Mouse (Mus musculus): ENCODE measurements at regions not wholly inside any gene's neighbourhood (a gene's known extent, or its start where the extent isn't known, plus 50 kb on each side); places are given as distances from the start of the nearest gene placed in this dataset. TPM values are rescaled to one million over a fixed set of nuclear protein-coding genes. Genes with fewer than 3 reads are reported as not detected.

GRCm38 (mm10) chr7:77786801-77787200 lies 951.0 kb downstream of the Ntrk3 start:
- no peak overlapping the region for H3K27ac ChIP-seq (ENCODE audit: low read depth, low read length)
- no peak for TF ChIP-seq CTCF (IDR thresholded peaks at IDR 0.05)
- no peak overlapping the region for H3K4me2 ChIP-seq (ENCODE audit: low read depth, low read length, poor library complexity, severe bottlenecking)
- H3K4me3 ChIP-seq (ENCODE audit: low read depth, low read length) = no peak overlapping the region
- no peak for DNase-seq (ENCODE audit: low spot score)
- H3K27me3 ChIP-seq (ENCODE audit: insufficient read depth, low read length) = no peaks in the 10 kb centered on the region
- no peaks in the 10 kb centered on the region for H3K9me3 ChIP-seq (ENCODE audit: low read length)
- WGBS = 69% methylated on average over 2 of the region's 2 CpGs
- H3K9ac ChIP-seq (replicated peaks; ENCODE audit: low read length, poor library complexity, severe bottlenecking) = no peak overlapping the region
- H3K36me3 ChIP-seq (ENCODE audit: insufficient read depth, low read length) = no peaks in the 10 kb centered on the region
- H3K4me1 ChIP-seq (ENCODE audit: insufficient read depth, low read length) = no peaks in the 10 kb centered on the region
- no peak for ATAC-seq (ENCODE audit: low FRiP score)

DNA sequence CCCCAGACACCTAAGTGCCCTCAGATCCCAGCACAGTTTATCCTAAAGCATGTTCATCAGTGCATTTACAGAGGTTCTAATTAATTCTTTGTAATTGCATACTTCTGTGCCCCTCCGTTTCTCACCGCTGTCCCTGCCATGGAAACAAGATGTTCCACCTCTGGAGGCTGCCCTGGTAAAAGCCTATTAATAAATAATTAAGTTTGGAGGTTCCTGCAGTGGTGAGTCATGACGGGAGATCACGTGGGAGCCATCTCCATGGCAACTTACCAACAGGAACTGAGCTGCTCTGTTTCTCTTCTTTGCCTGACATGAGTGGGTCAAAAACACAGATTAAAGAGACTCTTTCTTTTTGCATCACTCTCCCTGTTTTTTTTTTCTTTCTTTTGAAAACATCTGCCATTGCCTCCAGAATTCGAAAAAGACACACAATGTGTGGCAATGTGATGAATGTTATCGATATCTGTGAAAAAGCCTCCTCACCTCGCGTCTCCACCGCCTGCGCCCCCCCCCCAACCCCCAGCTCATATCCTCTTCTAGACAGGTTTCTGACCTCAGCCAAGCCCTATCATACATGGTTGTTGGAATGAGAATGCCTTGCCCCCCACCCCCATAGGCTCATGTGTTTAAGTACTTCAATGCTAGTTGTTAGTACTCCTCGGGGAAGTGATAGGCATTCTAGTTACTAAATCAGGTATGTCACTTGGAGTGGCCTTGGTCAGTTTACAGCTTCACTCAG lies 965.9 kb downstream of the Ntrk3 start:
- 34% methylated on average over 11 of the region's 11 CpGs for WGBS
- Histone ChIP-seq H3K4me3 (ENCODE audit: low read depth, low read length) (peak overlapping the region; percentile 12; the same call in 1 of the 2 replicates), H3K27me3 (ENCODE audit: insufficient read depth, low read length) (no peaks in the 10 kb centered on the region), H3K9me3 (ENCODE audit: low read length) (no peaks in the 10 kb centered on the region), H3K27ac (ENCODE audit: low read depth, low read length) (peak overlapping the region; percentile 32; the same call in 1 of the 2 replicates), H3K4me1 (ENCODE audit: insufficient read depth, low read length) (peaks cover 6% of the 10 kb centered on the region; the same call in 1 of the 2 replicates), H3K9ac (replicated peaks; ENCODE audit: low read length, poor library complexity, severe bottlenecking) (no peak overlapping the region), H3K4me2 (ENCODE audit: low read depth, low read length, poor library complexity, severe bottlenecking) (peak overlapping the region; percentile 38), H3K36me3 (ENCODE audit: insufficient read depth, low read length) (no peaks in the 10 kb centered on the region)
- DNase-seq (ENCODE audit: low spot score) (peak; percentile 83), ATAC-seq (ENCODE audit: low FRiP score) (peak; percentile 86)
- no peak for TF ChIP-seq CTCF (IDR thresholded peaks at IDR 0.05)

DNA sequence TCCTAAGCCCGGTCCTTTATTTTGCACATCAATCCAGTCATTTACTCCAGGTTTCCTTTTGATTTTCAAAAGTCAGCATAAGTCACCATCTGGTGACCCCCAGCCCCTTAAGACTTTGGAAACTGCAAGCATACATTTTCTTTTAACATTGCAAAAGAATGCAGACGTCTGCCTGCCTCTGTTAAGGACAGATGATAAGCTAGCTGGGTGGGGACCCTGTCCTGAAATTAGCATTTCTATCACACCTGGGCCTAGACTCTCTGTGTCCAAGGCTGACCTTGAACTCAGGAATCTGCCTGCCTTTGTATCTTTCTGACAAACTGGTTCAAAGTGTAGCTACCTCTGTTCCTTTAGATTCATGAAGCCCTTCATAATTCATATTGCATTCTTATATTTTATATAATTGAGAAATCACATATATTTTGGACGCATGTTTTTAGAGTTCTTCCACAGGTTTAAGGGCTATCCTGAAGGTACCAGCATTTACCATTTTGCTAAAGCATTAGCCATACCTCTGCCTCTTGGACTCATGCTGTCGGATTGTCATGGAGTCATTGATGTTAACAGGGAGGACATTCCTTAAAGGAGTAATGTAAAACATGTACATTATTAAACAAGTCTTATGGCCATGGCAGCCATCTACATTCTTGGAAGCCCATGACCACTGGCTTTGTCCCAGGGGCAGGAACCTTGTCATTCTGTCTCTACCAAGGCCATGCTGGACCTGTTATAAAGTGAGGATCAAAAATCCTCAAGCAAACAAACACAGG lies 998.6 kb downstream of the Ntrk3 start:
- H3K9me3 ChIP-seq (ENCODE audit: low read length) = no peaks in the 10 kb centered on the region
- no peaks in the 10 kb centered on the region for H3K36me3 ChIP-seq (ENCODE audit: insufficient read depth, low read length)
- WGBS = 76% methylated on average over 4 of the region's 4 CpGs
- no peak overlapping the region for H3K27ac ChIP-seq (ENCODE audit: low read depth, low read length)
- no peak for ATAC-seq (ENCODE audit: low FRiP score)
- H3K4me1 ChIP-seq (ENCODE audit: insufficient read depth, low read length) = no peaks in the 10 kb centered on the region
- no peak overlapping the region for H3K9ac ChIP-seq (replicated peaks; ENCODE audit: low read length, poor library complexity, severe bottlenecking)
- no peak for DNase-seq (ENCODE audit: low spot score)
- no peak overlapping the region for H3K4me2 ChIP-seq (ENCODE audit: low read depth, low read length, poor library complexity, severe bottlenecking)
- TF ChIP-seq CTCF (IDR thresholded peaks at IDR 0.05) = no peak
- no peaks in the 10 kb centered on the region for H3K27me3 ChIP-seq (ENCODE audit: insufficient read depth, low read length)
- no peak overlapping the region for H3K4me3 ChIP-seq (ENCODE audit: low read depth, low read length)

Small RNAs in the stretch of these regions (microRNA-seq; reads per million reads assigned to microRNA genes)
- gene Gm44358 (ENCODE audit: borderline number of aligned reads) = not detected

Data from midbrain, postnatal 0 days (tissue).